Comparison of ENCODE assay signal across 22 mouse cellular contexts in genomic region chr15:51403581-51403980, GRCm38 (mm10).
"Had no signal": no experiment of that assay in that cellular context is flagged by ENCODE, and none has a peak within 500 bp of the region (broad histone marks: within the 10 kb centered on the region; RNA-seq: fewer than 3 reads in every experiment).

No protein-coding gene starts in this region.

- ATAC-seq: hindbrain, embryonic 16.5 days; hindbrain, postnatal 0 days; inflammation-experienced regulatory T-cells, adult 6 months; intestine, embryonic 15.5 days; intestine, embryonic 16.5 days; intestine, postnatal 0 days had no signal

- DNase-seq: heart, postnatal 10 days; heart, postnatal 14 days; heart, postnatal 36 days; heart, postnatal 4 days; kidney, adult 11 months; kidney, adult 18-20 months; kidney, adult 2 months; kidney, adult 8-10 months; kidney, adult 9 months; kidney, postnatal 10 days; kidney, postnatal 14 days; kidney, postnatal 25 days; kidney, postnatal 36 days; kidney, postnatal 4 days; layer of hippocampus, adult 9-11 months; layer of hippocampus, postnatal 36 days had no signal
